Mouse (Mus musculus) forebrain, postnatal 0 days (tissue): ENCODE results near the gene Amigo2. TPM values are rescaled to one million over a fixed set of nuclear protein-coding genes. Genes with fewer than 3 reads are reported as not detected.
A peak's percentile ranks its signal among the peaks of the same experiment; 100 is the strongest.

Source experiments
- ATAC-seq: fragments of 200-750 bp; cut with Nextera tagmentation; 2 replicates; pipeline ENCODE4 v1.8.0; 2017; ENCODE audit warnings: mild to moderate bottlenecking, moderate library complexity
- DNase-seq: peaks from one replicate; pipeline ENCODE4 v3.0.0-alpha.2; 2015
- H3K27ac ChIP-seq: fragments of 300-500 bp; sonication (generic); 2 replicates; pipeline ENCODE4 v1.5.1; 2014; ENCODE audit warnings: low read depth, mild to moderate bottlenecking, antibody characterized with exemption, low read length, moderate library complexity, mixed read lengths
- H3K27me3 ChIP-seq: fragments of 300-500 bp; sonication (generic); 2 replicates; pipeline ENCODE4 v1.6.1; 2014; ENCODE audit warnings: mild to moderate bottlenecking, low read length, mixed read lengths; ENCODE audit not compliant: insufficient read depth
- H3K36me3 ChIP-seq: fragments of 300-500 bp; sonication (generic); 2 replicates; pipeline ENCODE4 v1.6.1; 2014; ENCODE audit warnings: mild to moderate bottlenecking, moderate library complexity; ENCODE audit not compliant: insufficient read depth
- H3K4me1 ChIP-seq: fragments of 300-500 bp; sonication (generic); 2 replicates; pipeline ENCODE4 v1.6.1; 2014; ENCODE audit warnings: antibody characterized with exemption; ENCODE audit not compliant: insufficient read depth
- H3K4me2 ChIP-seq: fragments of 300-500 bp; sonication (generic); 2 replicates; pipeline ENCODE4 v1.6.1; 2014; ENCODE audit warnings: low read depth, mild to moderate bottlenecking, moderate library complexity
- H3K4me3 ChIP-seq: fragments of 300-500 bp; sonication (generic); 2 replicates; pipeline ENCODE4 v1.5.1; 2014; ENCODE audit warnings: low read depth, low read length, mixed read lengths
- H3K9ac ChIP-seq: fragments of 300-500 bp; sonication (generic); 2 replicates; pipeline ENCODE4 v1.6.1; 2014; ENCODE audit warnings: mild to moderate bottlenecking
- H3K9me3 ChIP-seq: fragments of 300-500 bp; sonication (generic); 2 replicates; pipeline ENCODE4 v1.6.1; 2016; ENCODE audit warnings: low read length
- CTCF ChIP-seq: sonication (generic); IDR thresholded peaks from 2 replicates; pipeline ENCODE4 v1.5.1; 2016; ENCODE audit warnings: antibody characterized with exemption, control low read depth, low read depth
- WGBS: fragments of 180-500 bp; shearing (Covaris S2); extraction: QIAGEN DNeasy Blood & Tissue Kit; methylation state at CpG from one replicate; pipeline ENCODE4 v1.1.7; 2014; 5-methylcytosine and 5-hydroxymethylcytosine counted together
- polyA plus RNA-seq: library from polyadenylated mRNA; unstranded; fragments of >200 nt; fragmentation: Nextera tagmentation; extraction: Ambion mirVana; gene quantifications from 2 replicates; pipeline ENCODE4 v1.2.1, GENCODE M21; 2015
- total RNA-seq: library from RNA; depleted of rRNA; stranded (reverse); fragments of >200 nt; gene quantifications from 2 replicates; pipeline ENCODE4 v1.2.3, GENCODE M21; 2014

Gene Amigo2
- total and polyA plus RNA-seq, 2 experiments from 2014 or later = 8.7 to 15.7 TPM

DNA sequence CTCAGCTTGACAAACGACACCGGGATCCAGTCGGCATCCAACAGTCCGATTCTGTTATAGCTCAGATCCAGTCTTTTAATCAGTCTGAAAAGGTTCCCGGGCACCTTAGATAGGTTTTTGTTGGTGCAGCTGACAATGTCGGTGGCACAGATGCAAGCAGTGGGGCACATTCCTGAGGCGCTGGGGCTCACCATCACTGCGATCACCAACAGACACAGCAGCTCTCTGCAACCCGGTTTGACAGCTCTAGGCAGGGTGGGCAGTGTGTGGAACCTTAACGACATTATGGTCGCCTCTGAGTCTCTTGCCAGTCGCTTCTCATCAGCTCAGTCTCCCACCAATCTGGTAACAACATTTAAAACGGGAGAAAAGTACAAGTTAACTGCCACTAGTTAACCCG is 831 bp downstream of the Amigo2 start:
- 23% methylated on average over 14 of the region's 14 CpGs for WGBS
- peak overlapping the region; percentile 75 for H3K4me2 ChIP-seq
- H3K27me3 ChIP-seq = peaks cover 6% of the 10 kb centered on the region; the same call in 1 of the 2 replicates
- H3K9me3 ChIP-seq = no peaks in the 10 kb centered on the region
- peak overlapping the region; percentile 84 for H3K4me3 ChIP-seq
- H3K9ac ChIP-seq = peak overlapping the region; percentile 84; the same call in 1 of the 2 replicates
- TF ChIP-seq CTCF = no peak
- DNase-seq (no peak), ATAC-seq (no peak)
- peaks cover 3% of the 10 kb centered on the region; the same call in 1 of the 2 replicates for H3K4me1 ChIP-seq
- H3K36me3 ChIP-seq = no peaks in the 10 kb centered on the region
- no peak overlapping the region for H3K27ac ChIP-seq

DNA sequence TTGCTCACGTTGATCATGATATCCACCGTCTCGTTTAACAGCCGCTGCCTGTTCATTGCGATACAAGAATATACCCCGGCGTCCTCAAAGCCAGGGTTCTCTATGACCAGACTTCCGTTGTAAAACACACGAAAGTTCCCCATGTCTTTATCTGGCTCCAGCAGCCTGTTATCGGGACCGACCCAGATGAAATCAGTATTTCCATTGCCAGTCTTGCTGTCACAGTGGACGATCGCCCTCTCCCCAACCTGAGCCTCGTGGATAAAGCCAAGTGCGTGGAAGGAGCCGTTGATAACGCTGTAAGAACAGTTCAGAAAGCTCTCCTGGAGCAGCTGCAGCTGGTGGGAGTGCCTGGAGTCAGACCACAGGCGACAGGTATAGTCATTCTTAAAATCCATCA is 1.7 kb downstream of the Amigo2 start:
- H3K4me3 ChIP-seq = no peak overlapping the region
- H3K9ac ChIP-seq = no peak overlapping the region
- ATAC-seq = no peak
- DNase-seq = no peak
- H3K36me3 ChIP-seq = no peaks in the 10 kb centered on the region
- peaks cover 6% of the 10 kb centered on the region; the same call in 1 of the 2 replicates for H3K27me3 ChIP-seq
- H3K9me3 ChIP-seq = no peaks in the 10 kb centered on the region
- H3K4me2 ChIP-seq = no peak overlapping the region
- H3K27ac ChIP-seq = no peak overlapping the region
- H3K4me1 ChIP-seq = peaks cover 3% of the 10 kb centered on the region; the same call in 1 of the 2 replicates
- WGBS = 91% methylated on average over 18 of the region's 18 CpGs
- TF ChIP-seq CTCF = no peak

DNA sequence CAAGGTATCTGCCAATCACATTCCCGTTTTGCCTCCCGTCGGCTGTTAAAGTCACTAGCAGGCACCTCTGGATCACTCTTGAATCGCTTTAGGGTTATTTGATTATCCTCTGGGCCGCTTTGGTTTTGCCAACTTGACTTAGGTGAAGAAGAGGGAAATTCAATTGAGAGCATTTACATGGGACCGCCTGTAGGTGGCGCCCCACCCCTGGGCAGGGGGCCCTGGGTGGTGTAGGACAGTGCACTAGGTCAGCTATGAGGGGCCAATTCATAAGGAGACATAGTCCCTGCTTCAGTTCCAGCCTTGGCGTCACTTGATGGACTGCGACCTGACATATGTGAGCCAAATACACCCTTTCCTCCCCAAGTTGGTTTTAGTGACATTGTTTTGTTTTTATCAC is 10.1 kb downstream of the Amigo2 start:
- DNase-seq (no peak), ATAC-seq (no peak)
- 51% methylated on average over 9 of the region's 9 CpGs for WGBS
- H3K27ac ChIP-seq = no peak overlapping the region
- H3K27me3 ChIP-seq = no peaks in the 10 kb centered on the region
- no peaks in the 10 kb centered on the region for H3K4me1 ChIP-seq
- H3K9me3 ChIP-seq = no peaks in the 10 kb centered on the region
- TF ChIP-seq CTCF = peak; percentile 59
- H3K4me2 ChIP-seq = no peak overlapping the region
- no peak overlapping the region for H3K9ac ChIP-seq
- H3K36me3 ChIP-seq = no peaks in the 10 kb centered on the region
- no peak overlapping the region for H3K4me3 ChIP-seq

DNA sequence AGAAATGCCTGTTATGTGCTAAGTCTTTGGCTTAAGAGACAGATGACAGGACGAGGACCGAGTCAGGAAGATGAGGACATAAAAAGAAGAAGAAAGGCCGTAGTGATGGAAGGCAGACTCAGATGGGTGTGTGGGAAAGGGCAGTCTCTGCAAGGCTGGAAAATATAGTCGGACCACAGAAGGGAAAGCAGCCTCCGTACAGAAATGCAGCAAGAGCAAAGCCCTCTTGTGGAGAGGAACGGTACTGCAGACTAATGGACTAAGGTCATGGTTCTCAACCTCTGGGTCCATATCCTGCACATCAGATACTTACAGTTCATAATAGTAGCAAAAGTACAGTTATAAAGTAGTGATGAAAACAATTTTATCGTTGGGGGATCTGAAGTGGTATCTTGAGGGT is 11.9 kb downstream of the Amigo2 start:
- Histone ChIP-seq H3K4me3 (no peak overlapping the region), H3K36me3 (no peaks in the 10 kb centered on the region), H3K27ac (no peak overlapping the region), H3K27me3 (no peaks in the 10 kb centered on the region), H3K4me2 (no peak overlapping the region), H3K9me3 (no peaks in the 10 kb centered on the region), H3K9ac (no peak overlapping the region), H3K4me1 (no peaks in the 10 kb centered on the region)
- WGBS = 27% methylated on average over 7 of the region's 7 CpGs
- peak; percentile 55 for DNase-seq
- no peak for ATAC-seq
- peak; percentile 87 for TF ChIP-seq CTCF

DNA sequence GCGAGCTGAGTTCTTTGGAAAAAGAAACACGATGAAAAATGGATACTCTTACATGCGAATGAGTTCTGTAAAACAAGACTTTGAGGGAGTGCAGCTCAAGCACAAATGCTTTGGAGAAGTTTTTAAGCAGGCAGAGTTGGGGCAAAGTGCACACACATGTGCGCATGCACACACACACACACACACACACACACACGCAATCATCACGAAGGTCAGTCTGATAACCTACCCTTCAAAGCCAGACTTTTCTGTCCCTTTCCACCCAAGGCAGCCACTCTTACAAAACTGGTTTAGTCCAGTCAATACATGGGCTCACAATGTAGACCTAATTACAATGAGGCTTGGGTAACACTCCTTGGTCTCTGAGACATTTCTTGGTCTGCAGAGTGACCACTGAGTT is 13.0 kb downstream of the Amigo2 start:
- no peak for DNase-seq
- no peak overlapping the region for H3K4me2 ChIP-seq
- H3K27me3 ChIP-seq = no peaks in the 10 kb centered on the region
- no peak for ATAC-seq
- H3K27ac ChIP-seq = no peak overlapping the region
- no peaks in the 10 kb centered on the region for H3K36me3 ChIP-seq
- no peaks in the 10 kb centered on the region for H3K9me3 ChIP-seq
- 92% methylated on average over 6 of the region's 6 CpGs for WGBS
- TF ChIP-seq CTCF = no peak
- H3K9ac ChIP-seq = no peak overlapping the region
- H3K4me1 ChIP-seq = no peaks in the 10 kb centered on the region
- H3K4me3 ChIP-seq = no peak overlapping the region

DNA sequence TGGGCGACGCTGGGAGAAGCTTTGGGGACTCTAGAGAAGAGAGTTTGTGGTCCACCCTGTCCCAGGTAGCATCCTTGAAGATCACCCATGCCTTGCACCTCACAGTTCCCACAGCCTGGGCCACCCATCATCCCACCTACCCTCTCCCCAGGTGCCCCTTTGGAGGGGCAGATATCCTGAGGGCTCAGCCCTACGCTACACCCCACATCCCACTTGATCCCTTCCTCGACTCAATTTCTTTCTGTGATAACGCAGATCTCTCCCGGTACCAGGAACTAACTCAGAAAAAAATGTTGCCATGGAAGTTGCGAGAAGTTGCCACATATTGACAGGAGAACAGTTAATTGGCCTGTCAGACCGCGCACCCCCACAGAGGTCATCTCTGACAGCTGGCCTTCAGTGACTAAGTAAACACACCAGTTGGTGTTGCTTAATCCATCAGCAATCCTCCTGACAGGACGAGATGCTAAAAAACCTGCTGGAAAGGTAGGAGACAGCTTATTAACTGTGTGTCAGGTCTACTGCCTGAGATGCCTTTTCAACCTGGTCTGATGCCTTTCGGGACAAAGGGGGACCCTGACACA is 17.5 kb downstream of the Amigo2 start:
- Histone ChIP-seq H3K9ac (no peak overlapping the region), H3K27me3 (no peaks in the 10 kb centered on the region), H3K4me1 (no peaks in the 10 kb centered on the region), H3K4me2 (no peak overlapping the region), H3K36me3 (no peaks in the 10 kb centered on the region), H3K9me3 (no peaks in the 10 kb centered on the region), H3K27ac (no peak overlapping the region), H3K4me3 (no peak overlapping the region)
- TF ChIP-seq CTCF = no peak
- ATAC-seq = no peak
- DNase-seq = no peak
- WGBS = 89% methylated on average over 11 of the region's 11 CpGs

DNA sequence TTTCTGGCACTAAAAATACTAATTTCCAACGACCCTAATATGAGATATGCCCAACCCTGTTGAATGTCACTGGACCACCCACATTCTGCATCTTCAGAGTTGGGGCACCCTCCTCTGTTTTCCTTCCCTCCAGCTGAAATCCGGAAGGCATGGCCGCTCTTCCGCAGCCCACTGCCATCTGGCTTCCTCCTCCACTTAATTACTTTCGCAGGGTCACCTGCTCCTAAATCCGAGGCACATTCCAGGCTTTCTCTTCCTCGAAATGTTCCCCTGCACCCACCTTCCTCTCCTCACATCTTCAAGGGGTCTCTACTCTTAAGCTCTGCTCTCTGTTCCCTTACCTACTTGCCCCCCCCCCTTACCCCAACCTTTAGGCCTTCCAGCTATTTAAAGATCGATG is 23.1 kb downstream of the Amigo2 start:
- Histone ChIP-seq H3K9ac (no peak overlapping the region), H3K4me1 (no peaks in the 10 kb centered on the region), H3K27me3 (no peaks in the 10 kb centered on the region), H3K27ac (no peak overlapping the region), H3K4me2 (no peak overlapping the region), H3K4me3 (no peak overlapping the region), H3K9me3 (no peaks in the 10 kb centered on the region), H3K36me3 (no peaks in the 10 kb centered on the region)
- WGBS = 87% methylated on average over 8 of the region's 8 CpGs
- TF ChIP-seq CTCF = no peak
- DNase-seq = no peak
- no peak for ATAC-seq
